Mouse (Mus musculus) 3134 (cell line): ENCODE measurements around the gene Fgf3.
"Not testable (repeated sequence)": the region's sequence is repeated elsewhere in the genome, so short reads cannot be mapped to it uniquely, and the experiment has no call there.

Experiments used
- DNase-seq: peaks from one replicate; pipeline ENCODE4 v3.0.0-alpha.2; 2011; ENCODE audit warnings: low spot score; ENCODE audit not compliant: insufficient read length; ENCODE audit errors: extremely low read depth

Gene Fgf3

GRCm38 (mm10) chr7:144857158-144857557 is 19.3 kb downstream of the Fgf3 start:
- DNase-seq = no peak

- DNase-seq = no peak
Measured at GRCm38 (mm10) chr7:144857826-144858342, 20.0 kb downstream of the Fgf3 start.

GRCm38 (mm10) chr7:144858702-144859101 is 20.8 kb downstream of the Fgf3 start:
- no peak for DNase-seq

- DNase-seq = no peak
Measured at GRCm38 (mm10) chr7:144861056-144861768, 23.3 kb downstream of the Fgf3 start.

GRCm38 (mm10) chr7:144861769-144862070 is 23.8 kb downstream of the Fgf3 start:
- DNase-seq = no peak

- DNase-seq = no peak
Measured at GRCm38 (mm10) chr7:144862126-144862525, 24.2 kb downstream of the Fgf3 start.

GRCm38 (mm10) chr7:144862712-144863111 is 24.8 kb downstream of the Fgf3 start:
- DNase-seq = no peak

- DNase-seq = no peak
Measured at GRCm38 (mm10) chr7:144863196-144863595, 25.3 kb downstream of the Fgf3 start.

GRCm38 (mm10) chr7:144864160-144864670 is 26.3 kb downstream of the Fgf3 start:
- DNase-seq = no peak

GRCm38 (mm10) chr7:144867161-144867560 is 29.3 kb downstream of the Fgf3 start:
- DNase-seq = no peak

GRCm38 (mm10) chr7:144867602-144868001 is 29.7 kb downstream of the Fgf3 start:
- DNase-seq = no peak

GRCm38 (mm10) chr7:144872420-144872819 is 34.5 kb downstream of the Fgf3 start:
- DNase-seq = no peak

GRCm38 (mm10) chr7:144873160-144873559 is 35.3 kb downstream of the Fgf3 start:
- no peak for DNase-seq

GRCm38 (mm10) chr7:144874226-144874625 is 36.3 kb downstream of the Fgf3 start:
- no peak for DNase-seq

- DNase-seq = no peak
Measured at GRCm38 (mm10) chr7:144878401-144878800, 40.5 kb downstream of the Fgf3 start.

- DNase-seq = peak; percentile 36
Measured at GRCm38 (mm10) chr7:144883106-144883505, 45.2 kb downstream of the Fgf3 start.

- no peak for DNase-seq
Measured at GRCm38 (mm10) chr7:144887672-144888071, 49.8 kb downstream of the Fgf3 start.

- no peak for DNase-seq
Measured at GRCm38 (mm10) chr7:144888564-144889299, 50.8 kb downstream of the Fgf3 start.

- DNase-seq = not testable (repeated sequence)
Measured at GRCm38 (mm10) chr7:144890661-144891060, 52.8 kb downstream of the Fgf3 start.

GRCm38 (mm10) chr7:144891863-144892262 is 54.0 kb downstream of the Fgf3 start:
- no peak for DNase-seq

- no peak for DNase-seq
Measured at GRCm38 (mm10) chr7:144892322-144892721, 54.4 kb downstream of the Fgf3 start.
